Mouse (Mus musculus): ENCODE data around the gene Best2. TPM values are rescaled to one million over a fixed set of nuclear protein-coding genes. Genes with fewer than 3 reads are reported as not detected.

The Best2 gene
- polyA plus RNA-seq, 1 experiment = not detected

DNA sequence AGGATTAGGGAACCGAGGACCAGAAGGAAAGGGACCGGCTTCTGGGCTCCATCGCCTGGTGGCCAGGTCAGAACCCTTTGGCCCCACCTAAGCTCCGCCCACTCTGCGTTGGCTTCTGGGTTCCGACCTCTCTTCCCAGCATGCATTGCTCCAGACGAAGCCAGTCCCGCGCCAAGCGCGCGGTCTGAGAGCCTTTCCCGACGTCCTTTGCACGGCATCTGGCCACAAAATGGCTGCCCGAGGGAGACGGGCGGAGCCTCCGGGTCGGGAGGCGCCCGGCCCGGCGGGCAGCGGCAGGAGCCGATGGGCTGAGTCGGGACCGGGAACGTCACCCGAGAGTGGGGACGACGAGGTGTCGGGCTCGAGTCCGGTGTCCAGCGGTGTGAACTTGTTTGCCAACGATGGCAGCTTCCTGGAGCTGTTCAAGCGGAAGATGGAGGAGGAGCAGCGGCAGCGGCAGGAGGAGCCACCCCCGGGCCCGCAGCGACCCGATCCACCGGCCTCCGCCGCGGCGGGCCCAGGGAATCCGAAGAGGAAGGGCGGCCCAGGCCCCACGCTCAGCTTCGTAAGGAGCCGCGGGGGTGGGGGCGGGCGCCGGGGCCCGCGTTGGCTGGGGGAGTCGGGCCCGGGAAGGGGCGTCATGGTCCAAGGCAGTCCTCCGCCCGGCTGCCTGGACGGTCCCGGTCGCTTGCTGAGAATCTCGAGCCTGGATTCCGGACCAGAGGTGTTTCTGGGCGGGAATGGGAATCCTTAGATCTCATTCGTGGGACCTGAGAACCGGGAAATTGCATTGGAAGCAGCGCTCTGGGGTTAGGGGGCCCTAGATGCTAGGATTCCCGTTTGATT lies 12.6 kb upstream of the Best2 start, which contains the start of gene Trir:
Gene Trir, plus strand, starts transcription at position 154 of the 846 bp plus-strand sequence.
- under 1% methylated on average over 74 of the region's 75 CpGs for WGBS

DNA sequence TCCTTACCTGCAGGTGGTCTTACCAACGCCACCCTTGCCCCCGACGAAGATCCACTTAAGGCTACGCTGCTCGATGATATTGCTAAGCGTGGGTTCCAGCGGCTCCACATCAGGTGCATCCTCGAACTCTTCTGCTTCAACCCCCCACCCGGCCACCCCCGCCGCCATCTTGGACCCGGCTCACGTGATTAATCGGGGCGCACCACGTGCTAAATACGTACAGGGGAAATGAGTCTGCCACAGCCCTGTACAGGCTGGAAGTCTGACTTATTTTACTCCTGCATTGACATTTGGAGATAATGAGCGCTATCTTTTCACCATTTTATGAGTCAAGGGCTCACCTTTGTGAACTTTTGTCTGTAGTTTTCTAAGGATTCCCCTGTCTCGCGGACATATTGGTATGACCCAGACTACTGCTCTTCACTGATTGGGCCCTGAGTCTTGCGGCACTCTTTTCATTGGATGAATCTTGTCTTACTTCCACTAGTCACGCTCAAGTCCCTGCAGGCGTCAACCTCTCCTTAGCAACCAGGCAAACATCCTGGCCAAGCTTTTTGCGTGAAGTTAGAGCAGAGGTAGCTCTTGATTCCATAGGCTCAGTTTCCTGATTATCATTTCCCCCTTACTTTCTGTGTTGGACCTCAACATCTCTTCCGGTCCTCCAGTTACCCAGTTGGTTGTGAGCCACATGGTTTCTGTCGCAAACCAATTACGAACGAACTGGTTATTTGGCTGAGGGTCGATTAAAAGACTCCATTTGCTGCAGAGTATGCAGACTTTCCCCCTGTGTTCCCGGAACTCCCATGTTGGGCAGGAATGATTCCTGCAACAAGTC lies 11.0 kb upstream of the Best2 start, which contains the start of gene Asna1:
Gene Asna1, minus strand, starts transcription at position 184 of the 835 bp plus-strand sequence.
- H3K4me3 ChIP-seq (ENCODE audit: insufficient read depth, low read depth, low read length) = peak within 1 kb of the TSS; percentile 94
- H3K27ac ChIP-seq (ENCODE audit: insufficient read depth, low read depth, low read length) = peak within 1 kb of the TSS; percentile 79
- peak; percentile 28; the same call in 1 of the 2 replicates for TF ChIP-seq POLR2A (IDR thresholded peaks at IDR 0.05; ENCODE audit: insufficient read depth, low read depth, low read length)
- TF ChIP-seq CTCF (IDR thresholded peaks at IDR 0.05; ENCODE audit: insufficient read depth, low read depth, low read length) = no peak
- peaks cover 13% of the 10 kb centered on the region for H3K4me1 ChIP-seq (ENCODE audit: control insufficient read depth, insufficient read depth, low read length)
- WGBS = 2% methylated on average over 30 of the region's 30 CpGs

More for the DNA sequence above, 12.6 kb upstream of the Best2 start, which contains the start of gene Trir:
- peak within 1 kb of the TSS; percentile 95 for H3K27ac ChIP-seq (ENCODE audit: insufficient read depth, low read depth, low read length)
- peak; percentile 97 for TF ChIP-seq POLR2A (IDR thresholded peaks at IDR 0.05; ENCODE audit: insufficient read depth, low read depth, low read length)
- peak; percentile 22; the same call in 1 of the 2 replicates for TF ChIP-seq CTCF (IDR thresholded peaks at IDR 0.05; ENCODE audit: insufficient read depth, low read depth, low read length)
- peaks cover 13% of the 10 kb centered on the region for H3K4me1 ChIP-seq (ENCODE audit: control insufficient read depth, insufficient read depth, low read length)
- peak within 1 kb of the TSS; percentile 96 for H3K4me3 ChIP-seq (ENCODE audit: insufficient read depth, low read depth, low read length)

DNA sequence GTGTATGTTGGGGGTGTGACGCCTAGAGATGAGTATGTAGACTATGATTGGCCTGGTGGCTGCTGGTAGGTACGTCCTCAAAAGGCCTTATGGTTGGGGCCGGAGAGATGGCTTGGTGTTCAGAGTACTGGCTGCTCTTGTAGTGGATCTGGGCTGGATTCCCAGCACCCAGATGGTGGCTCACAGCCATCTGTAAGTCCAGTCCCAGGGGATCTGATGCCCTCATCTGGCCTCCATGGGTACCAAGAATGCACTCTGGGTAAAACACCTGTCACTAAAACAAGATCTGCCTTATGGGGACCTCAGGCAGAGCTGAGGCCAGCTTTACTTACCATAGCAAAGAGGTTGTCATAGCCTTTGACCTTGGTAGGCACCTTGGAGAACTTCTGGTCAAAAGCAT lies 9.5 kb upstream of the Best2 start:
- 95% methylated on average over 3 of the region's 3 CpGs for WGBS
- TF ChIP-seq CTCF (IDR thresholded peaks at IDR 0.05; ENCODE audit: insufficient read depth, low read depth, low read length) (no peak), POLR2A (IDR thresholded peaks at IDR 0.05; ENCODE audit: insufficient read depth, low read depth, low read length) (no peak)
- no peak overlapping the region for H3K4me3 ChIP-seq (ENCODE audit: insufficient read depth, low read depth, low read length)
- H3K27ac ChIP-seq (ENCODE audit: insufficient read depth, low read depth, low read length) = no peak overlapping the region
- peaks cover 9% of the 10 kb centered on the region for H3K4me1 ChIP-seq (ENCODE audit: control insufficient read depth, insufficient read depth, low read length)

DNA sequence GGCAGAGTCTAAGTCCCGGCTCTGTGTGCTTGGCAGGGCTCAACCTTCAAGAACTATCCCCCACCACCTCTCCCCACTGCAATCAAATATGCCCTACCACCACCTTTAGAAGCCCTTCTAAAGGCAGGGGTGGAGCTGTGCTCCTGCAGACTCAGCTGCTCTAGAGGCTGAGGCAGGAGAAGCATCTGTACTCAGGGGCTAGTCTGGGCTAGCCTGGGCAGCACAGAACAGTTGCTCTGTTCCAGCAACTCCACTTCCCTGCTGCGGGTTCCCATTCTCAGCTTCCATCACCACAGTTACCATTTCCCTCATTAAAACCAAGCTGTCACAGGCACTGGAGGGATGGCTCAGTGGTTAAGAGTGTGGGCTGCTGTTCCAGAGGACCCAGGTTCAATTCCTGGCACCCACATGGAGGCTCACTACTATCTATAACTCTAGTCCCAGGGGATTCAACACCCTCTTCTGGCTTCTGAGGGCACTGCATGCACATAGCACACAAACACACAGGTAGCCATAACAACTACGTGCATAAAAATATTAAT lies 7.3 kb upstream of the Best2 start:
- no peak overlapping the region for H3K27ac ChIP-seq (ENCODE audit: insufficient read depth, low read depth, low read length)
- peaks cover 9% of the 10 kb centered on the region for H3K4me1 ChIP-seq (ENCODE audit: control insufficient read depth, insufficient read depth, low read length)
- WGBS = 92% methylated on average over 3 of the region's 3 CpGs
- no peak for TF ChIP-seq POLR2A (IDR thresholded peaks at IDR 0.05; ENCODE audit: insufficient read depth, low read depth, low read length)
- TF ChIP-seq CTCF (IDR thresholded peaks at IDR 0.05; ENCODE audit: insufficient read depth, low read depth, low read length) = no peak
- H3K4me3 ChIP-seq (ENCODE audit: insufficient read depth, low read depth, low read length) = no peak overlapping the region

DNA sequence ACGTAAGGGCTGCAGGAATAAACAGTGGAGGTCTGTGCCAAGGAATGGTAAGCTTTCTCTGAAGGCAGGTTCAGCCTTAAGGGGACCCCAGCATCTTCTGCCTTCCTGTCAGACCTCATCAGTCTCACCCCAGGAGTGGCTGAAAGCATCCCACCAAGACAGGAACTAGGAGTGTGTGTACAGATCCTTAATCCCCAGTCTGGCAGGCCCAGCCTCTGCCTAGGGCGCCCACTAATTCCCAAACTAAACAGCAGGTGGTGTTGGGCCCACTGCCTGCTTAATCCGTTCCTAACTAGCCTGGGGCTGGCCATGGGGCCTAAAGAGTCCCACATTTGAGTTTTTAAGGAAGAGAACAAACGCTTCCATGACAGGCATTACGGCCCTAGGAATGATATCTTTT lies 2.9 kb upstream of the Best2 start:
- 23% methylated on average over 5 of the region's 5 CpGs for WGBS
- TF ChIP-seq POLR2A (IDR thresholded peaks at IDR 0.05; ENCODE audit: insufficient read depth, low read depth, low read length) = no peak
- TF ChIP-seq CTCF (IDR thresholded peaks at IDR 0.05; ENCODE audit: insufficient read depth, low read depth, low read length) = no peak

DNA sequence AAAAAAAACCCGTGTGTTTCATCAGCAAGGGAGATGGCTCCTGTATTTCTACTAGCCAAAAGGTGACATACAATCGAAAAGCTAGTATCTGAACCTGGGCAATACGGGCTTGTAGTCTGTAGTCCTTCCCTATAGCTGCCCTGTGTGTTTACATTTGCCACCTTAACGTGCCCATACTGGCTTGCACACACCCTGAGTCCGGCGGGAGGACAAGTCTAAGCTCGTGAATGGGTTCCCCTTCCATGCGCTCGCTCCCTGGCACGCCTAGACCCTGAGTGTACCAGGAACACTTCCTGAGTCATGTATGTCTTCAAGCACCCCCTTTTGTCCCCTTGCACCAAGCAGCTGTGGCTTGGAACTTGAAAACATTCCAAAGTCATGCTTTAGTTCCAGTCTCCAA lies 2.4 kb upstream of the Best2 start:
- no peak for TF ChIP-seq CTCF (IDR thresholded peaks at IDR 0.05; ENCODE audit: insufficient read depth, low read depth, low read length)
- no peak for TF ChIP-seq POLR2A (IDR thresholded peaks at IDR 0.05; ENCODE audit: insufficient read depth, low read depth, low read length)
- Histone ChIP-seq H3K27ac (ENCODE audit: insufficient read depth, low read depth, low read length) (no peak overlapping the region), H3K4me1 (ENCODE audit: control insufficient read depth, insufficient read depth, low read length) (peaks cover 5% of the 10 kb centered on the region; the same call in 1 of the 2 replicates), H3K4me3 (ENCODE audit: insufficient read depth, low read depth, low read length) (no peak overlapping the region)
- WGBS = 63% methylated on average over 10 of the region's 10 CpGs

More for the DNA sequence above, 2.9 kb upstream of the Best2 start:
- no peak overlapping the region for H3K27ac ChIP-seq (ENCODE audit: insufficient read depth, low read depth, low read length)
- peaks cover 5% of the 10 kb centered on the region; the same call in 1 of the 2 replicates for H3K4me1 ChIP-seq (ENCODE audit: control insufficient read depth, insufficient read depth, low read length)
- no peak overlapping the region for H3K4me3 ChIP-seq (ENCODE audit: insufficient read depth, low read depth, low read length)

DNA sequence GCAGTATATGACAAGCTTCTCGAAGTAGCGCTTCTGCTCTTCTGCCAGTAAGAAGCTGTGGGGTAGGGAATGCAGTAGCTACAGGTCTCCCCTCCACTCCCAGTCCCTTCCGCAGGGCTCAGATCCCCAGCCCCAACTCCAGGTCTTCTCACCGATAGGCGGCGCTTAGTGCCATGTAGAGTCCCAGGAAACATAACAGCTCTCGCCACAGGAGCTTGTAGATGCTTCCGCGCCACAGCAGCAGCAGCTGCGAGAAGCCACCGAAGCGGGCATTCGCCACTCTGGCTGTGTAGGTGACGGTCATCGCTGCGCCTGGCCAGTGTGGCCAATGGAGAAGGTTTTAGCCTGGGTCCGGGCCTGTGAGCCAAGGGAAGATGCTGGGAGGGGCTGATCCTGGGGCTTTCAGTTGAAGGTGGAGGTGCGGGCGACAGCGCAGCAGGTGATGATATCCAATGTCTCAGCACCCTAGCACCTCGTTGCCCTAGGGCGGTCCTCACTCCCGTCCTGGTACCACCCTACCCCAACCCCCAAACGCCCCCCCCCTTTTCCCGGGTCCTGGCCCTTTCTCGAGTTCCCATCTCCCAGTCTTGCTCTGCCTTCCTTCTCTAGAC lies 996 bp downstream of the Best2 start:
- no peak for TF ChIP-seq POLR2A (IDR thresholded peaks at IDR 0.05; ENCODE audit: insufficient read depth, low read depth, low read length)
- peak; percentile 61 for TF ChIP-seq CTCF (IDR thresholded peaks at IDR 0.05; ENCODE audit: insufficient read depth, low read depth, low read length)
- Histone ChIP-seq H3K4me3 (ENCODE audit: insufficient read depth, low read depth, low read length) (peak overlapping the region; percentile 50), H3K4me1 (ENCODE audit: control insufficient read depth, insufficient read depth, low read length) (peaks cover 8% of the 10 kb centered on the region; the same call in 1 of the 2 replicates), H3K27ac (ENCODE audit: insufficient read depth, low read depth, low read length) (no peak overlapping the region)
- 6% methylated on average over 26 of the region's 26 CpGs for WGBS

DNA sequence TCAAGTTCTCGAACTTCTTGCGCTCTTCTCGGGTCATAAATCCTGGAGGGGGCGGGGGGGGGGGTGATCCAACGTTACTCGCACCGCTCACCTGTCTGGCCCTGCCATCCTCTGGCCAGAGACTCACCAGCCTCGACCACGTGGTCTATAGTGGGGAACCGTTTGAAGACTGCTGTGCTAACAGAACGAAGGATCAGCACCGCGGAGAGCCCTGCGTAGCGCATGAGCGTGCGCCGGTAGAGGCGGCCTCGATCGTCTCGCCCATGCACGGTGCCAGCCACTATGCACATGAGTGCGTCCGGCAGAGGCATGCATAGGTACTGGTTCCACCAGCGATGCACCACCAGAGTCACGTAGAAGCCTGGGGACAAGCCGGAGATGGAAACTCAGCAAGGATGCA lies 3.1 kb downstream of the Best2 start:
- H3K4me3 ChIP-seq (ENCODE audit: insufficient read depth, low read depth, low read length) = no peak overlapping the region
- H3K27ac ChIP-seq (ENCODE audit: insufficient read depth, low read depth, low read length) = no peak overlapping the region
- TF ChIP-seq POLR2A (IDR thresholded peaks at IDR 0.05; ENCODE audit: insufficient read depth, low read depth, low read length) (no peak), CTCF (IDR thresholded peaks at IDR 0.05; ENCODE audit: insufficient read depth, low read depth, low read length) (no peak)
- peaks cover 8% of the 10 kb centered on the region; the same call in 1 of the 2 replicates for H3K4me1 ChIP-seq (ENCODE audit: control insufficient read depth, insufficient read depth, low read length)
- 21% methylated on average over 28 of the region's 28 CpGs for WGBS

Data from olfactory bulb, adult 2 months (tissue).